Mouse (Mus musculus) spleen, adult 2 months (tissue): ENCODE measurements around the gene Rfwd3. TPM values are rescaled to one million over a fixed set of nuclear protein-coding genes. Genes with fewer than 3 reads are reported as not detected.

Experiments used
- DNase-seq, 2 experiments: peaks; one replicate each; pipeline versions ENCODE4 v3.0.0 to v3.0.0-alpha.2; 2012 to 2021; ENCODE audit warnings: low spot score in 2 of 2, low read depth in 1 of 2
- H3K27ac ChIP-seq: fragments of 200-500 bp; 2 replicates; pipeline ENCODE4 v1.5.1; 2012; ENCODE audit warnings: low read length, inconsistent platforms; ENCODE audit not compliant: insufficient read depth
- H3K27me3 ChIP-seq: fragments of 200-500 bp; 2 replicates; pipeline ENCODE4 v1.6.1; 2012; ENCODE audit warnings: mild to moderate bottlenecking, moderate library complexity, low read length, inconsistent platforms; ENCODE audit not compliant: control insufficient read depth, insufficient read depth
- H3K36me3 ChIP-seq: fragments of 200-500 bp; 2 replicates; pipeline ENCODE4 v1.6.1; 2012; ENCODE audit warnings: mild to moderate bottlenecking, low read length, inconsistent platforms; ENCODE audit not compliant: control insufficient read depth, insufficient read depth
- H3K4me1 ChIP-seq: fragments of 200-500 bp; 2 replicates; pipeline ENCODE4 v1.6.1; 2011; ENCODE audit warnings: inconsistent platforms; ENCODE audit not compliant: control insufficient read depth, insufficient read depth, insufficient read length
- H3K4me3 ChIP-seq: fragments of 200-500 bp; 2 replicates; pipeline ENCODE4 v1.5.1; 2011; ENCODE audit warnings: mild to moderate bottlenecking, inconsistent platforms; ENCODE audit not compliant: insufficient read depth, insufficient read length; ENCODE audit errors: extremely low read depth
- CTCF ChIP-seq: fragments of 200-500 bp; IDR thresholded peaks from 2 replicates; pipeline ENCODE4 v1.5.1; 2011; ENCODE audit warnings: mild to moderate bottlenecking, inconsistent platforms; ENCODE audit not compliant: insufficient read depth, insufficient read length, insufficient replicate concordance; ENCODE audit errors: extremely low read depth
- POLR2A ChIP-seq: fragments of 200-500 bp; IDR thresholded peaks from 2 replicates; pipeline ENCODE4 v1.6.1; 2011; ENCODE audit warnings: low read depth, low read length, inconsistent platforms
- whole genome bisulfite sequencing: fragments of 180-500 bp; shearing (Covaris S2); methylation state at CpG from one replicate; pipeline ENCODE4 v1.1.7; 2018; 5-methylcytosine and 5-hydroxymethylcytosine counted together
- polyA plus RNA-seq: library from polyadenylated mRNA; depleted of rRNA; stranded (reverse); fragments of >200 nt; gene quantifications from 2 replicates; pipeline ENCODE4 v1.2.3, GENCODE M21; 2012; rRNA removed

Rfwd3 gene
- 10.6 and 10.9 TPM in 2 replicates for polyA plus RNA-seq

DNA sequence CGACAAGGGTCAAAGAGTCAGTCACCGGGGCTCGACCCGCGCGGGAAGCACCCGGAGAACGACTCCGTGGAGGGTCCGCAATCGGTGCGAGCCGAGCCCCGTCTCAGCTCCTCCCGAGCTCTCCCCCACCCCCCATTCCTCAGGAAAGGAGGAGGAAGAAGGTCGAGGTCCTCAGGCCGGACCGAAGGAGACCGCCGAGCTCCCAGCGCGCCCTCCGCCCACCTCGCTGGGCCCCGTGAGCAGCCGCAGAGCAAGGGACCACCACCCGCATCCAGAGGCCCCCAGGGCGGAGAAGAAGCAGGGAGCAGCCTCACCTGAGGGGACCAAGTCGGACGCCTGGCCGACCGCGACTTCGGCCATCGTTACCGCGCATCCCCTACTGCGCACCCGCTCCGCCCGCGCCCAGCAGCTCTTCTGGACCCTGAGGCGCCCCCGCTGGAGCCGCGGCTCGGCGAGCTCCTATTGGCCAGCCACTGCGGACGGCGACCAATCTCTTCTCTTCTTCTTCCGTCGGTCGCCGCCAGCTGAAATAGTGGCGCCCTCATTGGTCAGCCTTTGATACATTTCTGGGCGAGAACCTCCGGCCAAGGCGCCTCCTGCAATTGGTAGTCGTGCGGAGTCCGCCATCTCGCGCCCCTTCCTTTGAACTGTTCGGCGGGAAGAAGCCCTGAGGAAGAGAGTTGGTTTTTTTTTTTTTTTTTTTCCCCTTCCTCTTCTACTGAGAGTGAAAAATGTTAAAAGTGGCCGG is at the start of gene Rfwd3:
Rfwd3 (minus strand) TSS at position 402 of the 748 bp plus-strand sequence.
- peak; percentile 94 to 95 for DNase-seq
- Histone ChIP-seq H3K27ac (peak within 1 kb of the TSS; percentile 77), H3K4me3 (peak within 1 kb of the TSS; percentile 84), H3K36me3 (peaks cover 3% of the 10 kb centered on the region; the same call in 1 of the 2 replicates), H3K27me3 (no peaks in the 10 kb centered on the region), H3K4me1 (peaks cover 2% of the 10 kb centered on the region; the same call in 1 of the 2 replicates)
- WGBS: under 1% methylated on average over 67 of the region's 67 CpGs
- TF ChIP-seq CTCF (no peak), POLR2A (peak; percentile 47)

- Histone ChIP-seq H3K4me3 (no peak overlapping the region), H3K36me3 (no peaks in the 10 kb centered on the region), H3K4me1 (no peaks in the 10 kb centered on the region; the same call in 1 of the 2 replicates), H3K27me3 (no peaks in the 10 kb centered on the region), H3K27ac (no peak overlapping the region)
- TF ChIP-seq CTCF: peak; percentile 89; the same call in 1 of the 2 replicates
- no peak for TF ChIP-seq POLR2A
- 2% methylated on average over 5 of the region's 5 CpGs for WGBS
- peak; percentile 44 to 74 for DNase-seq
Observed at GRCm38 (mm10) chr8:111343225-111343624, 43.2 kb upstream of the Rfwd3 start.

GRCm38 (mm10) chr8:111340186-111340585 is 40.2 kb upstream of the Rfwd3 start:
- H3K27ac ChIP-seq: no peak overlapping the region
- H3K27me3 ChIP-seq: peaks cover 3% of the 10 kb centered on the region; the same call in 1 of the 2 replicates
- H3K36me3 ChIP-seq: no peaks in the 10 kb centered on the region
- DNase-seq: no peak
- TF ChIP-seq POLR2A (no peak), CTCF (no peak)
- WGBS: 89% methylated on average over 3 of the region's 3 CpGs
- H3K4me3 ChIP-seq: no peak overlapping the region
- H3K4me1 ChIP-seq: no peaks in the 10 kb centered on the region; the same call in 1 of the 2 replicates

- DNase-seq: no peak
- peaks cover 3% of the 10 kb centered on the region; the same call in 1 of the 2 replicates for H3K27me3 ChIP-seq
- H3K4me1 ChIP-seq: no peaks in the 10 kb centered on the region; the same call in 1 of the 2 replicates
- H3K4me3 ChIP-seq: peak overlapping the region; percentile 79
- TF ChIP-seq CTCF (no peak), POLR2A (no peak)
- 16% methylated on average over 12 of the region's 12 CpGs for WGBS
- no peaks in the 10 kb centered on the region for H3K36me3 ChIP-seq
- H3K27ac ChIP-seq: no peak overlapping the region
Observed at GRCm38 (mm10) chr8:111338370-111339208, 38.6 kb upstream of the Rfwd3 start.

GRCm38 (mm10) chr8:111337890-111338347 is 37.9 kb upstream of the Rfwd3 start, which contains the start of gene Mlkl:
Mlkl (minus strand) TSS chr8:111338177.
- Histone ChIP-seq H3K36me3 (no peaks in the 10 kb centered on the region), H3K4me1 (no peaks in the 10 kb centered on the region; the same call in 1 of the 2 replicates), H3K4me3 (peak within 1 kb of the TSS; percentile 79), H3K27ac (peak within 1 kb of the TSS; percentile 57), H3K27me3 (peaks cover 3% of the 10 kb centered on the region; the same call in 1 of the 2 replicates)
- DNase-seq: peak in 1 of 2 experiments; percentile 7
- under 1% methylated on average over 29 of the region's 29 CpGs for WGBS
- no peak for TF ChIP-seq POLR2A
- no peak for TF ChIP-seq CTCF

GRCm38 (mm10) chr8:111337311-111337889 is 37.4 kb upstream of the Rfwd3 start:
- no peak for DNase-seq
- no peaks in the 10 kb centered on the region for H3K36me3 ChIP-seq
- TF ChIP-seq CTCF (no peak), POLR2A (no peak)
- H3K27me3 ChIP-seq: peaks cover 3% of the 10 kb centered on the region; the same call in 1 of the 2 replicates
- peak overlapping the region; percentile 79 for H3K4me3 ChIP-seq
- H3K27ac ChIP-seq: peak overlapping the region; percentile 57; the same call in 1 of the 2 replicates
- WGBS: 4% methylated on average over 17 of the region's 17 CpGs
- no peaks in the 10 kb centered on the region; the same call in 1 of the 2 replicates for H3K4me1 ChIP-seq
